Mouse (Mus musculus) cerebellum, adult 8-10 months (tissue): ENCODE results near the gene Arg2.
"Not testable (repeated sequence)": the region's sequence is repeated elsewhere in the genome, so short reads cannot be mapped to it uniquely, and the experiment has no call there.

Experiments used
- DNase-seq: peaks from one replicate; pipeline ENCODE4 v3.0.0; 2022

The Arg2 gene

DNA sequence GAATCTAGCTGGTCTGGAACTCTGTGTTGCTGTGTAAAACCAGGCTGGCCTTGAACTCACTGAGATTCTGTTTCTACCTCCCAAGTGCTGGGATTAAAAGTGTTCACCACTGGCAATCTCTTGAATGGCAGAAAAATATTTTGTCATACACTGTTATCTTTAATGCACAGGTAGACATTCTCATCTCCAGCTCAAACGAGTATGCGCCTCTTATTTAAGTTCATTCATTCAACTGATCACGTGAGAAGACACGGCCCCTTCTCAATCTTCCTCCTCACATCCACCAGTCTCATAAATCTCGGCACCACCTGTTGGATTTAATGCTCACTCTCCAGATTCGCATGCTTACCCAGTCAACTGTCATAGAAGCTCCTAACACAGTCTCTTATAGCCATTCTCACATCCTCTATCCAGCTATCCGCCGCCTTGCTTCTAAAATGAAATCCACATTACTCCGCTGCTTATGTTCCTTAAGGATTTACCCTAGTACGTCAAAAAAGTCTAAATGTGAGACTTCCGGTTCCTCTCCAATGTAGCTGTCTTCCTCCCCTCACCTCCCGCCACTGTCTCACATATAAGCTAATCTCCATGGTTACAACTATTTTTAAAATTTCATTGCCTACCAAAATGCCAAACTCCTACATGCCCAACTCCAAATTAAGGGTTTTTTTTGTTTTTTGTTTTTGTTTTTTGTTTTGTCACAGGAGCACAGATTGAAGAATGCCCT is 40.9 kb downstream of the Arg2 start:
- no peak for DNase-seq

DNA sequence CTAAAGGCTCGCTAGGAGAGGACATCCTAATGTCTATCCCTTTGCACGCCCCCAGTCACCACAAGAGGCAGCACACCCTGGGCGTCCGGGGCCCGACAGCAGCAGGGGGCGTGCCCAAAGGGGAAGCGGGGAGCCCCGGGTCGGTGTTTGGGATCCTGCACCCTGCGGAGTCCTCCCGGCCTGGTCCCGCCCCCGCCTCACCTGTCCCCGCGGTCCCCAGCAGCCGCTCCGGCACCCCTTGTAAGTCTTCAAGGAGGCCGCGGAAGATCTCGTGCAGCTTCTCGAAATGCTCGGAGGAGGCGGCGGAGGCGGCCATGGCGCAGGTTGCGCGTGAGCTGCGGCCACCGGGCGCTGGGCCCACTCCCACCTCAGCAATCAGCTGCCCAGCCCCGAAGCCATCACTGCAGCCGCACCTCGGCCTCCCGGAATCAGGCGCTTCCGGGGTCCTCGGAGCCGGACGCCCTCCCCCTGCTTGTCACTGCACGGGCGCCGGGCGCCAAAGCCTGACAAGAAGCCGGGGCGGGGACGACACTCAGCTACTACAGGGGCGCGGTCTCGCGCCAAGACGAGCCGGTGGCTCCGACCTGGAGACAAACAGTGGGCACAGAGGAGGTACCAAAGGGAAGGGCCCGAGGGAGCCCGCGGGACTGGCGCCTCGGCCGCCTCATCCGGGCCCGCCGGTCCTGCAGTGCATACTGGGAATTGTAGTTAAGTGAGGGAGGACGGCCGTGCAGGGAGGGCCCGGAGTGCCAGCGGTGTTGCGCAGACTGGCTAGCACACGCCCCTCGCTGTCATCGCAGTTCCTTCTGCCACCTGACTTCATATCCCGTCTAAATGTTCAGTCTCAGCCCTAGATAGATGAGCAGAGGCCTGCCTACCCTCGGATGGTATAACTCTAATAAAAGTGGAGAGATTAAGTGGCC is 41.7 kb downstream of the Arg2 start, which contains the start of gene Vti1b:
TSS of gene Vti1b (minus strand) at position 649 of the 923 bp plus-strand sequence.
- peak; percentile 90 for DNase-seq

GRCm38 (mm10) chr12:79173721-79174120 is 43.1 kb downstream of the Arg2 start:
- no peak for DNase-seq

DNA sequence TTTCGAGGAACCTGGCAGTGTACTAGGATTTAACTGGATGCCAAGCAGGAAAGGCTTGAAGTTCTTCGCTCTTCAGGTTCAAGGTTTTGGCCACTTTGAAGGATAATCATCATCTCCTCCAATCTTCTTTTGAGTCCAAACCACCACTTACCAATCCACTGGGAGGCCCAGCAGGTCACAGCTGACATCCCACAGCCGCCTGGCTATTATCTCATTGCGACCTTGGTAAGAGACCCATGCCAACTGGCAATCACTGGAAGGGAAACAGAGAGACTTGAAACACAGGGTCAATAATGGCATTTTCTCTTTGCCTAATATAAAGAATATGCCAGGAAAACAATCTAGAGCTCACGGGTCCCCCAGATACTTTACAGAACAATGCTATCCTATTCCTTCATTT is 45.4 kb downstream of the Arg2 start:
- no peak for DNase-seq

GRCm38 (mm10) chr12:79185160-79185559 is 54.6 kb downstream of the Arg2 start:
- not testable (repeated sequence) for DNase-seq

DNA sequence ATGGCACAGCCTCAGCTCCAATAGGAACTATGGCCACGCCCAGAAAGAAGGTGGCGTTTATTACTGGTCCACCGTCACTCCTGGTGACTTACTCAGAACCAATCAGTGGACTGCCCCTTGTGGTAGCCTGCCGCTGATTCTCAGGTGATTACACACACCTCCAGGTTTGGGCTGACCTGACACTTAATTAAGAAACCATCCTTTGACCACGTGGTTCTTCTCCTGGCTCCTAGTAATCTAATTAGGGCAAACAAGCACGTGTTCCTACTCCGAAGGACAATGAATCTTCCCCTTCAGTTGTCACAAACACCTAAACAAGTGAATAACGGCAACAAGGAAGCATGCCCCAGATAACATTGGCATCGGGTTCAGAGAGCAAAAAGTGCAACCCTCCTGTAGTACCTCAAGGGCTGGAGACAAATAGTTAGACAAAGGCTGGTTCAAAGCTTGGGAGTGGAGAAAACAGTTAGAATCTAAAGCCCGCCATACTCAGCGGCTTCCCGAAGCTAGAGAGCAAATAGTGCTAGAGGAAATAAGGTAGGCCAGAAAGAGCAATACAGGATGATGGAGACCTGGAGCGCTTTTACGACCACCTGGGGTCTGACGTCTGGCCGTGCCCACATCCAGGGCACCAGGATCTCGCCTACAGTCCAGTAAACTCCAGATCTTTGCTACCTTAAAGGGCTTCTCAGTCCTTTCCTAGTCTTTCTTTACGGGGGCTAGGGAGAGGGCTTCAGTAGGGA is 60.5 kb downstream of the Arg2 start:
- DNase-seq = peak; percentile 43

DNA sequence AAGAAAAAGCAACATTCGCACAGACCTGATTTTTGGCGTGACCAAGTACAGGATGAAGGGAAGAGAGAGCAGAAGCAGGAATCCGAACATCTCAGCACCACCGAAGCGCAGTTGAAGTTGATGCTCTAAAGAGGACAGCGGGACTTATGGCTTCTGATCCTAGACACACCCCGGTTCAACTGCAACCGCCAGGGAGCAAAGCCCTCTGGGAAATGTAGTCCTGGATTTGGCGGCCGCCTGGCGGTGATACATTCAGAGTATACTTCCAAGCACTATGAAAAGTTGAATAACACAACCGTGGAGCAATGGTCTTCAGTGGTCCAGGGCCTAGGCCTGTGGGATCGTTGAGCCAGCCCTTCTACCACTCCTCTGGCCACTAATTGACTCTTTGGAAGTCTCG is 61.1 kb downstream of the Arg2 start:
- peak; percentile 62 for DNase-seq

DNA sequence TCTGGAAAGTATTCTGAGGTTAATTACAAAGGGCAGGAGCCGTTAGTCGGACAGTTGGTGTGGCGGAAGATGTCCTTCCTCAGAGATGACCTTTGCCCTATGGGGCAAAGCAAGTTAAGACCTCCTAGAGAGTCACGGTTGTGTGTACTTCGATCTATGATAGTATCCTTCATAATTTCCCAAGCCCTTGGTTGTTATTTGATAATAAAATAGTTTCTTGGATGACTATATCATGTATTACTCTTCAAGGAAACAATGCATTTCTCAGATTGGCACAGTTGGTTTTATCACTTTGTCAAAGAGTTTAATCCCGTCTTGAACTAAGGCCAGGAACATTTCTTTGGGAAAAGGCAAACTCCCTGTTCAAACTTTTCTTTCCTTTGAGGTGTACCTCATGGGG is 61.6 kb downstream of the Arg2 start, which contains the start of gene Rdh11:
TSS of gene Rdh11 (minus strand) at position 101 of the 400 bp plus-strand sequence.
- DNase-seq = no peak

GRCm38 (mm10) chr12:79193441-79193840 is 62.9 kb downstream of the Arg2 start:
- DNase-seq = peak; percentile 65

- no peak for DNase-seq
These were observed 66.5 kb downstream of the Arg2 start for GRCm38 (mm10) chr12:79197105-79197504.

- no peak for DNase-seq
These were observed 71.3 kb downstream of the Arg2 start for GRCm38 (mm10) chr12:79201882-79202281.
